Mouse (Mus musculus) hindbrain, embryonic 12.5 days (tissue): ENCODE results near the gene Smurf1. TPM values are rescaled to one million over a fixed set of nuclear protein-coding genes. Genes with fewer than 3 reads are reported as not detected.

ENCODE experiments used
- ATAC-seq: fragments of 200-750 bp; cut with Nextera tagmentation; 2 replicates; pipeline ENCODE4 v1.8.0; 2017; ENCODE audit warnings: moderate TSS enrichment; ENCODE audit not compliant: low FRiP score
- H3K27ac ChIP-seq: fragments of 300-500 bp; sonication (generic); 2 replicates; pipeline ENCODE4 v1.5.1; 2016; ENCODE audit warnings: mild to moderate bottlenecking
- H3K27me3 ChIP-seq: fragments of 300-500 bp; sonication (generic); 2 replicates; pipeline ENCODE4 v1.6.1; 2016; ENCODE audit warnings: mild to moderate bottlenecking
- H3K36me3 ChIP-seq: fragments of 300-500 bp; sonication (generic); 2 replicates; pipeline ENCODE4 v1.6.1; 2016; ENCODE audit warnings: mild to moderate bottlenecking
- H3K4me1 ChIP-seq: fragments of 300-500 bp; sonication (generic); 2 replicates; pipeline ENCODE4 v1.6.1; 2016
- H3K4me2 ChIP-seq: fragments of 300-500 bp; sonication (generic); replicated peaks from 2 replicates; pipeline ENCODE4 v1.6.1; 2016; ENCODE audit warnings: mild to moderate bottlenecking
- H3K4me3 ChIP-seq: fragments of 300-500 bp; sonication (generic); 2 replicates; pipeline ENCODE4 v1.5.1; 2016; ENCODE audit warnings: mild to moderate bottlenecking
- H3K9ac ChIP-seq: fragments of 300-500 bp; sonication (generic); 2 replicates; pipeline ENCODE4 v1.6.1; 2016; ENCODE audit warnings: mild to moderate bottlenecking, moderate library complexity
- H3K9me3 ChIP-seq: fragments of 300-500 bp; sonication (generic); replicated peaks from 2 replicates; pipeline ENCODE4 v1.6.1; 2016; ENCODE audit warnings: mild to moderate bottlenecking
- WGBS: fragments of 180-500 bp; shearing (Covaris S2); methylation state at CpG from one replicate; pipeline ENCODE4 v1.1.7; 2016; 5-methylcytosine and 5-hydroxymethylcytosine counted together
- polyA plus RNA-seq: library from polyadenylated mRNA; unstranded; fragments of >200 nt; fragmentation: Nextera tagmentation; extraction: Ambion mirVana; gene quantifications from 2 replicates; pipeline ENCODE4 v1.2.1, GENCODE M21; 2016

The Smurf1 gene
- polyA plus RNA-seq, 1 experiment from 2014 or later, result 33.3 TPM

DNA sequence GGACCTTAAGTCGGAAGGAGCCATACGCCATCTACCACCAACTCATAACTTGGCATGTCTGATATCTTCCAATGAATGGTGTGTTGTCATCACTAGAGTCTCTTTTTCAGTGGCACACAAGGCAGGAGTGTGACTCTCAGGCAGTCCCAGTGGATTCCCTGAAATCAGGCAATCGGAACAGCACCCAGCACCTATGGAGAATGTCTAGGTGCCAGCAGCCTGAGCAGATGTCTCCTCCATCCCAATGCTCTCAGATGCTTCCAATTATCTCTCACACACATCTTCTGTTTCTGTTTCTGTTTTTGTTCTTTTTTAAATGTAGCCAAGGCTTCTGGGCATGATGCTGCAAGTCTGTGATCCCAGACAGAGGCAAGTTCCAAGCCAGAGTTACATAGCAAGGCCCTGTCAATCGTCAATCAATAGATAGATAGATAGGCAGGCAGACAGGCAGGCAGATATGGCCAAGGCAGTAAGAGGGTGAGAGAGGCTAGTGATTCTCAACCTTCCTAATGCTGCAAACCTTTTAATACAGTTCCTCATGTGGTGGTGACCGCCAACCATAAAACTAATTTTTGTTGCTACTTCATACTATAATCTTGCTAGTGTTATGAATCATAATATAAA, 15.1 kb downstream of the Smurf1 start:
- Histone ChIP-seq H3K4me3 (no peak overlapping the region), H3K9ac (no peak overlapping the region), H3K4me2 (no peak overlapping the region), H3K27me3 (no peaks in the 10 kb centered on the region), H3K27ac (no peak overlapping the region), H3K36me3 (no peaks in the 10 kb centered on the region), H3K9me3 (no peaks in the 10 kb centered on the region), H3K4me1 (peaks cover 21% of the 10 kb centered on the region; the same call in 1 of the 2 replicates)
- WGBS, result 98% methylated on average over 5 of the region's 5 CpGs
- no peak for ATAC-seq

DNA sequence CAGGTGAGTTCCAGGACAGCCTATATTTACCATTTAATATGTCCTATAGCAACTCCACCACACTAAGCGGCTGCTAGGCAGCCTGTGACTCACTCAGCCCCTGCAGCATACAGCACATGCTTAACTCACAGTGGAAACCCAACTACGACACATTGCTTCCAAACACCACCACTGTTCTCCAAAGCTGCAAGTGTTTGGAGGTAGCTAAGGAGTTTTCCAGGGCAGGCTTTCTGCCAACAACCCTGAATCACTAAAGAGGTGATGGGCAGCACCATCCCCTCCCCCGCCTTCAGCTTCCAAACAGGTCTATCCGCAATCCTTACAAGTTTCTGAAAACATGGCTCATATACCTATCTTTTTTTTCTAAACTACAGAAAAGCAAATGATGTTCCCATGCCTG, 15.8 kb downstream of the Smurf1 start:
- Histone ChIP-seq H3K4me3 (no peak overlapping the region), H3K36me3 (no peaks in the 10 kb centered on the region), H3K4me1 (peaks cover 21% of the 10 kb centered on the region; the same call in 1 of the 2 replicates), H3K9me3 (no peaks in the 10 kb centered on the region), H3K4me2 (no peak overlapping the region), H3K27me3 (no peaks in the 10 kb centered on the region), H3K27ac (no peak overlapping the region), H3K9ac (no peak overlapping the region)
- ATAC-seq, result no peak
- WGBS, result 85% methylated on average over 4 of the region's 4 CpGs

DNA sequence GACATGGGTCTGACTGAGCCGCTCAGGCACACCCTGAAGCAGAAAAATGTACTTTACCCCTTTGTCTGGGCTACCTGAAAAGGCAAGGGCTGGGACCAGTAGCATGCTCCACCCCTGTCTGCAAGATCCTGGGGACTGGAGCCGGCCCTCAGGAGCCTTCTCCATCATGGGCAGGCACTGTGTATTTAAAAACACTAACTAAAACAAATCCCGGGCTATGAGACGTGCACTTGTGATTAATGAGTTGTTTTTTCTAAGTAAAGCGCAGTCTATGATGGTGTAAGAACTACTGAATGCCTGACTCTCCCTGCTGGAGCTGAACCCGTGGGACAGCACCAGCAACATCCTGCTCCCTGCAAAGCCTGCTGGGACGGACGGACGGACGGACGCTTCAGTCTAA, 17.2 kb downstream of the Smurf1 start:
- no peaks in the 10 kb centered on the region for H3K36me3 ChIP-seq
- H3K9ac ChIP-seq, result no peak overlapping the region
- H3K27me3 ChIP-seq, result no peaks in the 10 kb centered on the region
- H3K4me1 ChIP-seq, result peaks cover 16% of the 10 kb centered on the region; the same call in 1 of the 2 replicates
- WGBS, result 70% methylated on average over 11 of the region's 11 CpGs
- no peak overlapping the region for H3K27ac ChIP-seq
- no peak for ATAC-seq
- no peak overlapping the region for H3K4me2 ChIP-seq
- H3K4me3 ChIP-seq, result no peak overlapping the region
- no peaks in the 10 kb centered on the region for H3K9me3 ChIP-seq

DNA sequence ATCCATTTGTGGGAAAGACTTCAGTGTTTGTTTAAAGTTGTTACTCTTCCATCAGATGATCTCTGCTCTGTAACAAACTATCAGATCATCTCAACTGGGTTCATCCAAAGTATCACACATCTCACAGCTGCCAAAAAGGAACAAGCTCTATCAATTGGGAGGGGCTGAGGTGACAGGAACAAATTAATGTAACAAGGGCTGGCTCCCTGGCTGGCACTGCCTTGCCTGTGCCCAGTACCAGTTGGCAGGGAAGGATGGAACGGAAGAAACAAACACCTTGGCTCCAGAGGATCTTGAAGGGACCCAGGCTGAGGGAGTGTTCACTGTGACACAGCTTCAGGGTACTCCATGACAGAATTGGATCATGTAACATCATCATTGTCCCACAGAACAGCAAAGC, 17.6 kb downstream of the Smurf1 start:
- Histone ChIP-seq H3K9ac (no peak overlapping the region), H3K4me1 (peaks cover 14% of the 10 kb centered on the region; the same call in 1 of the 2 replicates), H3K9me3 (no peaks in the 10 kb centered on the region), H3K27me3 (no peaks in the 10 kb centered on the region), H3K36me3 (no peaks in the 10 kb centered on the region), H3K4me2 (no peak overlapping the region), H3K4me3 (no peak overlapping the region), H3K27ac (no peak overlapping the region)
- no peak for ATAC-seq
- 93% methylated on average over 1 of the region's 1 CpGs for WGBS

DNA sequence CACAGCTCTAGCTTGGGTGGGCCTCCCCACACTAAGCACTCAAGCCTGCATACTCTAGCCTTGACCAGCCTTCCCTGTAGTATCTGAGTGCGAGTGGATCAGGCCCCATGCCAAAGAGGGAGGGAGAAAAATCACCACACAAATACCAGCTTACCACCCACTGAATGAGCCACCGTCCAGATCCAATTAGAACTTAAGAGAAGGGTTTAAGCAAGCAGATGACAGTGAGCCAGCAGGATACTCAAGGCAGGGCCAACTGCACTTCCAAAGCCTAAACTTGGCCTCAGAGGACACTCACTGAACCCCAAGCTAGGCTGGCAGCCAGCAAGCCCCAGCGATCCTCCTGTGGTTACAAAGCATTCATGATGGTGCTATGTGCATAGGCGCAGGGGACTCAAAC, 19.6 kb downstream of the Smurf1 start:
- 83% methylated on average over 4 of the region's 4 CpGs for WGBS
- H3K4me3 ChIP-seq, result no peak overlapping the region
- H3K27me3 ChIP-seq, result no peaks in the 10 kb centered on the region
- no peak overlapping the region for H3K27ac ChIP-seq
- H3K9me3 ChIP-seq, result no peaks in the 10 kb centered on the region
- peaks cover 17% of the 10 kb centered on the region for H3K4me1 ChIP-seq
- H3K4me2 ChIP-seq, result no peak overlapping the region
- H3K9ac ChIP-seq, result no peak overlapping the region
- ATAC-seq, result no peak
- no peaks in the 10 kb centered on the region for H3K36me3 ChIP-seq

DNA sequence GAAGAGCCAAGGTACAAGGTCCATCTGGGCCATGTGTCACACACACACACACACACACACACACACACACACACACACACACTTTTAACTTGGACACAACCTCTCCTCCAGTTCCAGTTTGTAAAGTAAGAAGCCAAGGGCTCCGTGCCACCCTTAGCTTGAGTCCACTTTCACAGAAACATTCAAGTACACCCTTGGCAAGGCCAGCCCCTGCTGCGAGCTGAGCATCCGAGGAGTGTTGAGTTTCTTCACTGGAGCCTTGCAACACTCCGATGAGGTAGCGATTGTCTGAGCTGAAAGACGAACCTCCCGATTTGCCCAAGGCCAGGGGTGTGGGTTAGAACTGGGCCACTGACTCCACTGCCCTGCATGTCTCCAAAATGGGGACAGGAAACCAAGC, 20.7 kb downstream of the Smurf1 start:
- 80% methylated on average over 7 of the region's 7 CpGs for WGBS

DNA sequence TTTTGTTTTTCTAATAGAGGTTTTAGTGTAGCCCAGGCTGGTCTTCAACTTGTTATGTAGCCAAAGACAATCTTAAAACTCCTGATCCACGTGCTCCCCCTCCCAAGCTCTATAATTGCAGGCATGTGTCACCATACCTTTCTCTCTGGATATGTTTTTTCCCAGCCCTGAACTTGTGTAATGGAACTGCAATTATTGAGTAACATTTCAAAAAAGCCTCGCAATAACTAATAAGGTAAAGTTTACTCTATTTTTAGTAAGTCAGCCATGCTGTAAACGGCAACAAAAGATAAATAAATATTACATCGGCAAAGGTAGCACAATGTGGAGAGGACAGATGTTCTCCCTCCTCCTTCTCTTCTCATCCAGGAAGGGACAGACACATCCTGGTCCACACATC, 21.3 kb downstream of the Smurf1 start:
- Histone ChIP-seq H3K27ac (no peak overlapping the region), H3K9me3 (no peaks in the 10 kb centered on the region), H3K27me3 (no peaks in the 10 kb centered on the region), H3K36me3 (no peaks in the 10 kb centered on the region), H3K9ac (no peak overlapping the region), H3K4me1 (peaks cover 18% of the 10 kb centered on the region), H3K4me3 (no peak overlapping the region), H3K4me2 (no peak overlapping the region)
- 89% methylated on average over 4 of the region's 4 CpGs for WGBS
- no peak for ATAC-seq

More for the DNA sequence above, 20.7 kb downstream of the Smurf1 start:
- no peak overlapping the region for H3K4me3 ChIP-seq
- no peaks in the 10 kb centered on the region for H3K9me3 ChIP-seq
- H3K27ac ChIP-seq, result no peak overlapping the region
- no peak overlapping the region for H3K4me2 ChIP-seq
- H3K27me3 ChIP-seq, result no peaks in the 10 kb centered on the region
- no peaks in the 10 kb centered on the region for H3K36me3 ChIP-seq
- H3K9ac ChIP-seq, result no peak overlapping the region
- ATAC-seq, result no peak
- H3K4me1 ChIP-seq, result peaks cover 20% of the 10 kb centered on the region

DNA sequence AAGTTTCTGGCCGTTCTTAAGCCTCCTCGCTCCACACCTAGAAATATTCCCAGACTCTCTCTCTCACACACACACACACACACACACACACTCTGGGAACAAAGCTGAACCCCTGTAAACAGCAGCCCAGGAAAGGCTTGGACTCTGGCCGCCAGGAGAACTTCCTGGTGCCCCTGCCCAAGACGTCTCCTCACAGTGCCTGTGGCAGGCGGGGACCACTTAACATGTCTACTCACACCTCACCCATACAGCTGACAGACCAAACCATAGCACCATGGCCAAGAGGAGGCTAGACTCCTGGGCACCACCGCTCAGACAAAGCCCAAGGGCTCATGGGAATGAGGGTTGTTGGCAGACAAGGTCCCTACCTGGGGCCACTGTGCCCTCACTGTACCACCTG, 22.3 kb downstream of the Smurf1 start:
- Histone ChIP-seq H3K4me3 (no peak overlapping the region), H3K9me3 (no peaks in the 10 kb centered on the region), H3K4me2 (no peak overlapping the region), H3K27me3 (no peaks in the 10 kb centered on the region), H3K36me3 (no peaks in the 10 kb centered on the region), H3K9ac (no peak overlapping the region), H3K27ac (no peak overlapping the region), H3K4me1 (peaks cover 18% of the 10 kb centered on the region)
- no peak for ATAC-seq
- 84% methylated on average over 6 of the region's 6 CpGs for WGBS

DNA sequence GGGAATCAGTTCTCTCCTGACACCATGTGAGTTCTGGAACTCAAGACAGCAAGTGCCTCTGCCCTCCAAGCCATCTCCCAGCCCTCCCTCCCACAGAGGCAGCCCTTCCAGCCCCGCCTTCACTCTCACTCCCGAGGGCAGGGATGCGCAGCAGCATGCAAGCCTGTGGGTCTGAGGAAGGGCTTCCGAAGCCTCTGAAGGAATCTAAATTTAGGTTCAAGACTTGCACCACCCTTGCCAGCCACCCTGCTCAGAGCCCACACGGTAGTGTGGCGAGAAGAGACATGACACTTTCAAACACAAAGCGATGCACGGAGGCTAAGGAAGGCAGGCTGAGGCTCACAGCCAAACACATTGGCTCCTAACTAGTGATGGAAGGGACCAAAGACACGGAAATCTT, 23.2 kb downstream of the Smurf1 start:
- Histone ChIP-seq H3K4me2 (no peak overlapping the region), H3K36me3 (no peaks in the 10 kb centered on the region), H3K27ac (no peak overlapping the region), H3K9ac (no peak overlapping the region), H3K4me1 (peaks cover 14% of the 10 kb centered on the region; the same call in 1 of the 2 replicates), H3K27me3 (no peaks in the 10 kb centered on the region), H3K9me3 (no peaks in the 10 kb centered on the region), H3K4me3 (no peak overlapping the region)
- no peak for ATAC-seq
- 72% methylated on average over 9 of the region's 9 CpGs for WGBS

DNA sequence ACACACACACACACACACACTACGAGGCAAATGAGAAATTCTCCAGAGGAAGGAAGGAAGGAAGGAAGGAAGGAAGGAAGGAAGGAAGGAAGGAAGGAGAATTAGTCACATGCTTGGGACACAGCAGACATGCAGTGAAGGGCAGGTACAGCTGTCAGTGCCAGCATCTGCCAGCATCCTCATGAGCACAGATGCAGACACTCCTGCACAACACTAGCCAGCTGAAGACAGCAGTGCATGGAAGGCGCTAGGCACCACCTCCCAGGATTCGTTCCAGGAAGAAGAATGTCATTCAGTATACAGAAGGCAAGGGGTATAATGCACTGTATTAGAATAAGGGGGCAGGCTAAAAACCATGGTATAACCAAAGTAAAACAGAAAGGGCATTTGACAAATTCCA, 24.7 kb downstream of the Smurf1 start:
- H3K4me1 ChIP-seq, result peaks cover 24% of the 10 kb centered on the region
- 82% methylated on average over 3 of the region's 3 CpGs for WGBS
- no peaks in the 10 kb centered on the region for H3K9me3 ChIP-seq
- no peak overlapping the region for H3K4me3 ChIP-seq
- H3K27ac ChIP-seq, result peak overlapping the region; percentile 23; the same call in 1 of the 2 replicates
- H3K9ac ChIP-seq, result no peak overlapping the region
- H3K4me2 ChIP-seq, result no peak overlapping the region
- H3K36me3 ChIP-seq, result no peaks in the 10 kb centered on the region
- no peak for ATAC-seq
- no peaks in the 10 kb centered on the region for H3K27me3 ChIP-seq

DNA sequence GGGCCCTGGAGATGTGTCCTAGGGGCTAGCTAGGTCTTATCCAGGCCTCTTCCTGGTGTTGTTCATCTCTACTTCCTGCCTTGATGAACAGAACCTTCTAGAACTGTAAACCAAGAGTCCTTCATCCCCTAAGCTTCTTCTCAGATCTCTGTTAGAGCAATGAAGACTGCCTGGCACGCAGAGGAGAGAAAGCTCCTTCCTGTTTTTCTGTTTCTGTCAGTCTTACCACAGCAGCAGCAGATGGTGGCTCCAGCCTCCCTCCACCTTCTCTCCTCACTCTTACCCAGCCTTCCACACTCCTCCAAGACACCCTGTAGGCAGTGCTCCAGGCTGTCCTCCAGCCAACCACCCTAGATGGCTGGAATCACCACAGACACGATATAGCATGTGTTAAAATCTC, 28.3 kb downstream of the Smurf1 start:
- no peak overlapping the region for H3K9ac ChIP-seq
- H3K4me1 ChIP-seq, result peaks cover 32% of the 10 kb centered on the region
- H3K27ac ChIP-seq, result no peak overlapping the region
- H3K9me3 ChIP-seq, result no peaks in the 10 kb centered on the region
- WGBS, result 87% methylated on average over 2 of the region's 2 CpGs
- no peak for ATAC-seq
- H3K36me3 ChIP-seq, result no peaks in the 10 kb centered on the region
- no peak overlapping the region for H3K4me2 ChIP-seq
- no peak overlapping the region for H3K4me3 ChIP-seq
- no peaks in the 10 kb centered on the region for H3K27me3 ChIP-seq

DNA sequence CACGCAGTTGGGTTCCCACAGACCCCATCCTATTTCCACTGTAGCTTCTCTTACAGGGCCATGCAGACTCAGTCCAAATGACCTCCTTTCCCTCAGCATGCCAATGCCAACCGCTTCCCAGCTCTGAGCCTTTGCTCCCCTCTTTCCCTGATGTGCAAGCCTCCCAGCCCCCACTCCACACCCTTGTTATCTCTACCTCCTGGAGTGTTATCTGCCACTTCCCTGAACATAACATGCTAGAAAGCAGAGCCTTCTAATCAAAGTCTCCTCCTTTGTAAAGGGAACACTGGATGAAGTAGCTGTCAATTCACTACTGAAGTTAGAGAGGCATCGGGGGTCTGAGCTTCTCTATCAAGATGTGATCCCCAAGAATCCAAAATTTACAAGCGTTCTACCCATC, 32.2 kb downstream of the Smurf1 start:
- Histone ChIP-seq H3K27ac (no peak overlapping the region), H3K9ac (no peak overlapping the region), H3K4me1 (peaks cover 34% of the 10 kb centered on the region), H3K4me2 (no peak overlapping the region), H3K36me3 (no peaks in the 10 kb centered on the region), H3K4me3 (no peak overlapping the region), H3K9me3 (no peaks in the 10 kb centered on the region), H3K27me3 (no peaks in the 10 kb centered on the region)
- WGBS, result 75% methylated on average over 4 of the region's 4 CpGs
- ATAC-seq, result no peak

DNA sequence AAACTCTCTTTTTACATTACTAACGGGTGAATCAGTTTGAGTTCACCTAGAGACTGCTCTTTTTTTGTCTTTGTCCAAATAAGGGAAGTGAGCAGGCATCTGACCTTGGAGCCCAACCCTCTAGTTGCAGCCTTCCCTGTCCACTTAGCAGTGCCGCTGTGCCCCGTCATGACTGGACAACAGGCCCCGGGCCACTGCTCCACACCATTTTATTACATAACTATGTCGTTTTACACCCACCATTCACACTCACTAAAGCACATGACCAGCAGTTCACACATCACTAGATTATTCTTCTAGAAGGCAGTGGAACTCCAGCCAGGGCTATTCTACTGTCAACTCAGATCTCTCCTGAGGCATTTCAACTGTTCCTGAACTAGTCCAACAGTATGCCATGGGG, 33.8 kb downstream of the Smurf1 start:
- H3K4me3 ChIP-seq, result no peak overlapping the region
- no peak overlapping the region for H3K9ac ChIP-seq
- peaks cover 27% of the 10 kb centered on the region for H3K4me1 ChIP-seq
- H3K36me3 ChIP-seq, result no peaks in the 10 kb centered on the region
- no peak for ATAC-seq
- H3K4me2 ChIP-seq, result no peak overlapping the region
- H3K27me3 ChIP-seq, result no peaks in the 10 kb centered on the region
- H3K9me3 ChIP-seq, result no peaks in the 10 kb centered on the region
- 94% methylated on average over 5 of the region's 5 CpGs for WGBS
- no peak overlapping the region for H3K27ac ChIP-seq
